Mouse (Mus musculus) heart, adult 11 months (tissue): ENCODE measurements at regions not wholly inside any gene's neighbourhood (a gene's known extent, or its start where the extent isn't known, plus 50 kb on each side); places are given as distances from the start of the nearest gene placed in this dataset.

Experiments
- DNase-seq: peaks from one replicate; pipeline ENCODE4 v3.0.0; 2022

- DNase-seq, result peak; percentile 22
Measured at GRCm38 (mm10) chr6:98748618-98749017, 406.1 kb upstream of the Gm765 start.

GRCm38 (mm10) chr6:98746976-98747375 lies 404.4 kb upstream of the Gm765 start:
- DNase-seq, result peak; percentile 54

GRCm38 (mm10) chr6:98740447-98740846 lies 397.9 kb upstream of the Gm765 start:
- DNase-seq, result no peak

- peak; percentile 29 for DNase-seq
Measured at GRCm38 (mm10) chr6:98731010-98731530, 388.5 kb upstream of the Gm765 start.

- peak; percentile 24 for DNase-seq
Measured at GRCm38 (mm10) chr6:98726605-98727144, 384.1 kb upstream of the Gm765 start.

- DNase-seq, result peak; percentile 82
Measured at GRCm38 (mm10) chr6:98704887-98705622, 362.5 kb upstream of the Gm765 start.

GRCm38 (mm10) chr6:98697571-98697970 lies 355.0 kb upstream of the Gm765 start:
- DNase-seq, result peak; percentile 31

- DNase-seq, result no peak
Measured at GRCm38 (mm10) chr6:98693411-98693810, 350.9 kb upstream of the Gm765 start.

GRCm38 (mm10) chr6:98690133-98690532 lies 347.6 kb upstream of the Gm765 start:
- peak; percentile 30 for DNase-seq

GRCm38 (mm10) chr6:98689395-98689794 lies 346.8 kb upstream of the Gm765 start:
- peak; percentile 42 for DNase-seq

GRCm38 (mm10) chr6:98688624-98689023 lies 346.1 kb upstream of the Gm765 start:
- peak; percentile 33 for DNase-seq

GRCm38 (mm10) chr6:98666388-98666989 lies 323.9 kb upstream of the Gm765 start:
- DNase-seq, result peak; percentile 55

GRCm38 (mm10) chr6:98651827-98652226 lies 309.3 kb upstream of the Gm765 start:
- peak; percentile 17 for DNase-seq

GRCm38 (mm10) chr6:98651315-98651714 lies 308.8 kb upstream of the Gm765 start:
- DNase-seq, result no peak

GRCm38 (mm10) chr6:98640316-98640715 lies 297.8 kb upstream of the Gm765 start:
- no peak for DNase-seq

- peak; percentile 23 for DNase-seq
Measured at GRCm38 (mm10) chr6:98635816-98636215, 293.3 kb upstream of the Gm765 start.

- peak; percentile 81 for DNase-seq
Measured at GRCm38 (mm10) chr6:98632278-98633063, 289.9 kb upstream of the Gm765 start.

GRCm38 (mm10) chr6:98631269-98631668 lies 288.7 kb upstream of the Gm765 start:
- DNase-seq, result peak; percentile 58

GRCm38 (mm10) chr6:98629646-98630045 lies 287.1 kb upstream of the Gm765 start:
- peak; percentile 28 for DNase-seq

- DNase-seq, result peak; percentile 48
Measured at GRCm38 (mm10) chr6:98626435-98626834, 283.9 kb upstream of the Gm765 start.

GRCm38 (mm10) chr6:98620886-98621285 lies 278.3 kb upstream of the Gm765 start:
- DNase-seq, result no peak

GRCm38 (mm10) chr6:98613030-98613429 lies 270.5 kb upstream of the Gm765 start:
- DNase-seq, result no peak

- no peak for DNase-seq
Measured at GRCm38 (mm10) chr6:98609133-98609532, 266.6 kb upstream of the Gm765 start.
